ENCODE assay signal across 8 mouse cellular contexts in the genomic region with DNA sequence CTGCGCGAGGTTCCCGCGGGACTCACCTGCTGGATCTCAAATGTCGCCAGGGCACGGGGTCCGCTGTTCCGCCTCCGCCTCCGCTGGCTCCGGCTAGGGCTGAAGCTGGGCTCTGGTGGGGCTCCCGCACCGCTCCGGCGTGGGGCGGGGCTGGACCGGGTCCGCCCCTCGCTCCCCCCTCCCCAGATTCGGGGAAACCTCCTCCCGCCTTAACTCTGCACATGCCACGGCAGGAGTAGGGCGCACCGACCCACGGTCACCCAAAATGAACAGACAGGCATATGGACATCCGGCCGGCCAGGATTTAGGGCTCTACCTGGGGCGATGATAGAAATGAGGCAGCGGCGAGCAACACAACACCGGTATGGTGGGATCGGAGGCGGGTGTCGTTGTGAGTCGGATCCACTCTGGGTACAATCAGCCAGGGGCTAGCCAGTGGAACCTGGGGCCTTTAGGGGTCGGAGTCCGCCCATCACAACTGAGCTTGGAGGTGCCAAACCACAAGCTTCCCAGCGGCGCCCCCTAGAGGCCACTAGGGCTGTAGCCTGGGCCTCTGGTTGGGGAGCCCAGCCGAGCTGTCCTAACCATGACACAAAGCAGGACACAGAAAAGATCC. TPM values are rescaled to one million over a fixed set of nuclear protein-coding genes. Genes with fewer than 3 reads are reported as not detected.
A peak's percentile ranks its signal among the peaks of the same experiment; 100 is the strongest.
DNase-seq lines count a peak whose midpoint lies in the region; ATAC-seq and TF ChIP-seq lines count a peak whose summit lies in the region.

No protein-coding gene starts in this region.

- TF ChIP-seq CTCF in brain, embryonic 14.5 days (IDR thresholded peaks at IDR 0.05; ENCODE audit: borderline replicate concordance, extremely low read depth, insufficient read depth, insufficient read length) = peak; percentile 91
- TF ChIP-seq CTCF in kidney, postnatal 0 days (IDR thresholded peaks at IDR 0.05; ENCODE audit: low read depth) = peak; percentile 94

- H3K9me3 ChIP-seq in erythroblast, embryonic 14.5 days (ENCODE audit: control insufficient read depth, low read length) = peaks cover 2% of the 10 kb centered on the region; the same call in 1 of the 2 replicates
- H3K9me3 ChIP-seq in heart, embryonic 13.5 days = no peaks in the 10 kb centered on the region
- H3K9me3 ChIP-seq in kidney, postnatal 0 days (replicated peaks; ENCODE audit: low read length) = no peaks in the 10 kb centered on the region
- H3K9me3 ChIP-seq in liver, embryonic 11.5 days (ENCODE audit: control insufficient read depth, low read length) = no peaks in the 10 kb centered on the region

- peak overlapping the region; percentile 94 for H3K4me2 ChIP-seq in heart, embryonic 13.5 days
- peak overlapping the region; percentile 95 for H3K4me2 ChIP-seq in kidney, postnatal 0 days (ENCODE audit: low read length)
- H3K4me2 ChIP-seq in liver, embryonic 11.5 days = peak overlapping the region; percentile 98

- peak; percentile 79 for DNase-seq in CD4-positive helper T cell, adult 2 months (ENCODE audit: low read depth, low spot score)
- DNase-seq in brain, embryonic 14.5 days (ENCODE audit: low read depth) = peak; percentile 96
- DNase-seq in kidney, postnatal 0 days (ENCODE audit: low spot score) = peak; percentile 93
- DNase-seq in liver, embryonic 11.5 days (ENCODE audit: low spot score) = peak; percentile 91
- peak; percentile 90 for DNase-seq in naive thymus-derived CD4-positive, alpha-beta T cell, adult 2 months (ENCODE audit: low read depth)
- DNase-seq in splenic B cell, adult 2 months (ENCODE audit: low read depth, low spot score) = peak; percentile 88

- H3K9ac ChIP-seq in heart, embryonic 13.5 days = peak overlapping the region; percentile 89
- H3K9ac ChIP-seq in kidney, postnatal 0 days (ENCODE audit: low read depth, low read length) = peak overlapping the region; percentile 69
- peak overlapping the region; percentile 70 for H3K9ac ChIP-seq in liver, embryonic 11.5 days (ENCODE audit: low read depth, low read length)

- no peaks in the 10 kb centered on the region for H3K27me3 ChIP-seq in erythroblast, embryonic 14.5 days (ENCODE audit: control insufficient read depth)
- no peaks in the 10 kb centered on the region for H3K27me3 ChIP-seq in heart, embryonic 13.5 days (replicated peaks)
- no peaks in the 10 kb centered on the region for H3K27me3 ChIP-seq in kidney, postnatal 0 days (ENCODE audit: insufficient read depth, low read length)
- H3K27me3 ChIP-seq in liver, embryonic 11.5 days (replicated peaks; ENCODE audit: control insufficient read depth, insufficient read depth, low read length) = no peaks in the 10 kb centered on the region
- no peaks in the 10 kb centered on the region for H3K27me3 ChIP-seq in splenic B cell, adult 2 months (ENCODE audit: control insufficient read depth, insufficient read depth, low read length, poor library complexity, severe bottlenecking)

- H3K36me3 ChIP-seq in erythroblast, embryonic 14.5 days (ENCODE audit: control insufficient read depth) = peaks cover 30% of the 10 kb centered on the region
- peaks cover 23% of the 10 kb centered on the region for H3K36me3 ChIP-seq in heart, embryonic 13.5 days
- H3K36me3 ChIP-seq in kidney, postnatal 0 days (ENCODE audit: insufficient read depth, low read length) = no peaks in the 10 kb centered on the region
- peaks cover 4% of the 10 kb centered on the region; the same call in 1 of the 2 replicates for H3K36me3 ChIP-seq in liver, embryonic 11.5 days (ENCODE audit: control insufficient read depth, insufficient read depth, low read length)
- H3K36me3 ChIP-seq in splenic B cell, adult 2 months (ENCODE audit: control insufficient read depth, insufficient read depth, low read length, poor library complexity, severe bottlenecking) = no peaks in the 10 kb centered on the region

- peaks cover 76% of the 10 kb centered on the region for H3K4me1 ChIP-seq in erythroblast, embryonic 14.5 days (ENCODE audit: control insufficient read depth)
- peaks cover 48% of the 10 kb centered on the region for H3K4me1 ChIP-seq in heart, embryonic 13.5 days
- H3K4me1 ChIP-seq in kidney, postnatal 0 days (replicated peaks; ENCODE audit: insufficient read depth, low read length) = peaks cover 8% of the 10 kb centered on the region; the same call in 1 of the 2 replicates
- peaks cover 47% of the 10 kb centered on the region for H3K4me1 ChIP-seq in liver, embryonic 11.5 days (replicated peaks; ENCODE audit: control insufficient read depth, insufficient read depth, low read length)

- peak overlapping the region; percentile 98 for H3K27ac ChIP-seq in heart, embryonic 13.5 days (replicated peaks)
- H3K27ac ChIP-seq in kidney, postnatal 0 days = peak overlapping the region; percentile 54
- H3K27ac ChIP-seq in liver, embryonic 11.5 days (ENCODE audit: low read depth, low read length) = peak overlapping the region; percentile 90

- WGBS in heart, embryonic 13.5 days = 1% methylated on average over 40 of the region's 40 CpGs
- under 1% methylated on average over 40 of the region's 40 CpGs for WGBS in kidney, postnatal 0 days
- 1% methylated on average over 40 of the region's 40 CpGs for WGBS in liver, embryonic 11.5 days

- peak; percentile 28; the same call in 1 of the 2 replicates for TF ChIP-seq POLR2A in brain, embryonic 14.5 days (IDR thresholded peaks at IDR 0.05; ENCODE audit: borderline replicate concordance, extremely low read depth, insufficient read depth, insufficient read length, poor library complexity, severe bottlenecking)

- ATAC-seq in heart, embryonic 13.5 days (ENCODE audit: extremely low read depth, insufficient number of reproducible peaks, low FRiP score, low TSS enrichment) = peak; percentile 73
- ATAC-seq in kidney, postnatal 0 days (replicated peaks; ENCODE audit: low FRiP score, low read depth) = peak; percentile 85
- ATAC-seq in liver, embryonic 11.5 days (replicated peaks; ENCODE audit: low FRiP score) = peak; percentile 78

- peak overlapping the region; percentile 71 for H3K4me3 ChIP-seq in erythroblast, embryonic 14.5 days (replicated peaks)
- peak overlapping the region; percentile 71 for H3K4me3 ChIP-seq in heart, embryonic 13.5 days
- H3K4me3 ChIP-seq in kidney, postnatal 0 days (replicated peaks; ENCODE audit: low read depth, low read length) = peak overlapping the region; percentile 61
- peak overlapping the region; percentile 65 for H3K4me3 ChIP-seq in liver, embryonic 11.5 days (ENCODE audit: low read depth, low read length)

RNA-seq across cellular contexts. Expression of a gene that starts 7.9 kb away (rescaled TPM):
- 37.6 and 38.8 TPM in 2 replicates for polyA plus RNA-seq in brain, embryonic 14.5 days (2012; rRNA removed)
- polyA plus RNA-seq in erythroblast, embryonic 14.5 days (2012) = 1.1 and 1.4 TPM in 2 replicates
- polyA plus RNA-seq in heart, embryonic 13.5 days (2015; fragmentation: Nextera tagmentation; extraction: Ambion mirVana) = 36.3 and 42.7 TPM in 2 replicates
- 49.5 and 55.3 TPM in 2 replicates for polyA plus RNA-seq in kidney, postnatal 0 days (2015; fragmentation: Nextera tagmentation; extraction: Ambion mirVana)
- 48.6 and 51.1 TPM in 2 replicates for polyA plus RNA-seq in liver, embryonic 11.5 days (2014; fragmentation: Nextera tagmentation; extraction: Ambion mirVana)

RNA-seq across cellular contexts. Expression of a gene that starts 9.0 kb away (rescaled TPM):
- 84.2 and 100 TPM in 2 replicates for polyA plus RNA-seq in brain, embryonic 14.5 days (2012; rRNA removed)
- polyA plus RNA-seq in erythroblast, embryonic 14.5 days (2012) = 1.8 and 1.9 TPM in 2 replicates
- 90.6 and 106 TPM in 2 replicates for polyA plus RNA-seq in heart, embryonic 13.5 days (2015; fragmentation: Nextera tagmentation; extraction: Ambion mirVana)
- 31.1 and 33.5 TPM in 2 replicates for polyA plus RNA-seq in kidney, postnatal 0 days (2015; fragmentation: Nextera tagmentation; extraction: Ambion mirVana)
- polyA plus RNA-seq in liver, embryonic 11.5 days (2014; fragmentation: Nextera tagmentation; extraction: Ambion mirVana) = 24.2 and 26.8 TPM in 2 replicates

RNA-seq across cellular contexts. Expression of a gene that starts 16.1 kb away (rescaled TPM):
- not detected in 2 replicates for polyA plus RNA-seq in brain, embryonic 14.5 days (2012; rRNA removed)
- polyA plus RNA-seq in erythroblast, embryonic 14.5 days (2012) = not detected in 2 replicates
- not detected in 2 replicates for polyA plus RNA-seq in heart, embryonic 13.5 days (2015; fragmentation: Nextera tagmentation; extraction: Ambion mirVana)
- polyA plus RNA-seq in kidney, postnatal 0 days (2015; fragmentation: Nextera tagmentation; extraction: Ambion mirVana) = not detected in 2 replicates
- polyA plus RNA-seq in liver, embryonic 11.5 days (2014; fragmentation: Nextera tagmentation; extraction: Ambion mirVana) = not detected in 2 replicates

RNA-seq across cellular contexts. Expression of a gene that starts 24.1 kb away (rescaled TPM):
- 1.4 and 1.5 TPM in 2 replicates for polyA plus RNA-seq in brain, embryonic 14.5 days (2012; rRNA removed)
- polyA plus RNA-seq in erythroblast, embryonic 14.5 days (2012) = not detected in 2 replicates
- polyA plus RNA-seq in heart, embryonic 13.5 days (2015; fragmentation: Nextera tagmentation; extraction: Ambion mirVana) = 0.71 and 0.80 TPM in 2 replicates
- 0.91 and 0.96 TPM in 2 replicates for polyA plus RNA-seq in kidney, postnatal 0 days (2015; fragmentation: Nextera tagmentation; extraction: Ambion mirVana)
- polyA plus RNA-seq in liver, embryonic 11.5 days (2014; fragmentation: Nextera tagmentation; extraction: Ambion mirVana) = 0.82 and 0.88 TPM in 2 replicates

RNA-seq across cellular contexts. Expression of a gene that starts 27.1 kb away (rescaled TPM):
- 42.9 and 49.3 TPM in 2 replicates for polyA plus RNA-seq in brain, embryonic 14.5 days (2012; rRNA removed)
- polyA plus RNA-seq in erythroblast, embryonic 14.5 days (2012) = 0.02 and 0.05 TPM in 2 replicates
- polyA plus RNA-seq in heart, embryonic 13.5 days (2015; fragmentation: Nextera tagmentation; extraction: Ambion mirVana) = 45.3 and 49.0 TPM in 2 replicates
- polyA plus RNA-seq in kidney, postnatal 0 days (2015; fragmentation: Nextera tagmentation; extraction: Ambion mirVana) = 35.6 and 38.9 TPM in 2 replicates
- 14.8 and 18.7 TPM in 2 replicates for polyA plus RNA-seq in liver, embryonic 11.5 days (2014; fragmentation: Nextera tagmentation; extraction: Ambion mirVana)

Comparison
In these comparisons a context has a peak if more than half of its experiments do, and no peak if none do; other contexts are left out.
1. Peak in every context shown above with its lines: DNase-seq, ATAC-seq, H3K4me3 ChIP-seq and H3K27ac ChIP-seq.
2. RNA of a gene that starts 7.9 kb away (polyA plus RNA-seq): 49.5 to 55.3 TPM in kidney, postnatal 0 days, 48.6 to 51.1 TPM in liver, embryonic 11.5 days, 36.3 to 42.7 TPM in heart, embryonic 13.5 days and 37.6 to 38.8 TPM in brain, embryonic 14.5 days; 1.1 to 1.4 TPM in erythroblast, embryonic 14.5 days; every median in the first group is over 10 times any median in the second.